Mouse (Mus musculus) liver, postnatal 0 days (tissue): ENCODE data around the gene Golm1.

Experiments used
- CTCF ChIP-seq: sonication (generic); IDR thresholded peaks from 2 replicates; pipeline ENCODE4 v1.5.1; 2016; ENCODE audit warnings: antibody characterized with exemption, low read depth
- EP300 ChIP-seq: IDR thresholded peaks from 2 replicates; pipeline ENCODE4 v1.6.1; 2016; ENCODE audit warnings: antibody characterized with exemption, low read depth, mild to moderate bottlenecking

DNA sequence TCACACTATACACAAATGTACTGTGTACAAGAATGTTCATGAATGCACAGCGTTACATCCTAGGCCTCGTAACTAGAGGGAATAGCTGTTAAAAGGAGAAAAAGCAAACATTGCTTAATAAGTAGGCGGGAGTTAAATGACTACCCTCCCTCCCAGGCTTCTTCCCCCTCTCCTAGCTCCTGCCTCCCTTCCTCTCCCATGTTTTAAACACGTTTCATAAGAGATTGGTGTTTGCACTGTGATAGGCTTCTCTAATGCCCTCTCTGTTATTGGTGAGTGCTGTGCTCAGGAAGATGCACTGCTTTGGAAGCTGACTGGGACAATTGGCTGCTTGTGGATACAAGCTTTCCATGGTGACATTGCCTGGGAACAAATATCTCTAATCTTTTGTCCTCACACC is 60.1 kb downstream of the Golm1 start:
- no peak for TF ChIP-seq CTCF
- TF ChIP-seq EP300: no peak
